Comparison of ENCODE assay signal across 9 mouse cellular contexts in the genomic region with DNA sequence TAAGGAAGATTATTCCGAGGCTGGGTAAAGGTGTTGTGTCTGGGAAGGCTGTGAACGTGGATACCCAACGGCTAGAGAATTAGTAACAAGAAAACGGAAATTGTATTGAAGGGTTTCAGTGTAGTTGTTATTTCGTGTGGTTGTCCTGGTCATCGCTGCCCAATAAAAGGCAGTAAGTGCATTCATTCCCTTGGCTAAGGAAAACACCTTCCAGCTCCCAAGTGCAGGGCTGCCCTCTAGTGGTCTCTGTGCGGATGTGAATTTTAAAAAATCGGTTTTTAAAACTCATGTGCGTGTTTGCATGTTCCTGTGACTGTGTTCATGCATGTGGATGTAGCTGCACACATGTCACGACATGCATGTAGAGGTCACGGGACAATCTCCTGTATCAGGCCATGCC.
A peak's percentile ranks its signal among the peaks of the same experiment; 100 is the strongest.
DNase-seq lines count a peak whose midpoint lies in the region; ATAC-seq and TF ChIP-seq lines count a peak whose summit lies in the region.
"Had no signal": no experiment of that assay in that cellular context is flagged by ENCODE, and none has a peak within 500 bp of the region (broad histone marks: within the 10 kb centered on the region; RNA-seq: fewer than 3 reads in every experiment).

No protein-coding gene starts in this region.

- TF ChIP-seq POLR2A in lung, adult 2 months (IDR thresholded peaks at IDR 0.05; ENCODE audit: borderline replicate concordance, extremely low read depth, low read depth, low read length) = no peak

- no peaks in the 10 kb centered on the region for H3K36me3 ChIP-seq in liver, embryonic 12.5 days
- H3K36me3 ChIP-seq: heart, embryonic 15.5 days had no signal

- 27% methylated on average over 11 of the region's 11 CpGs for WGBS in liver, embryonic 12.5 days (ENCODE audit: insufficient replicate concordance)
- WGBS in lung, adult 2 months = 20% methylated on average over 11 of the region's 11 CpGs

- H3K9ac ChIP-seq in liver, embryonic 12.5 days = no peak overlapping the region
- H3K9ac ChIP-seq: heart, embryonic 15.5 days had no signal

- no peak for ATAC-seq in CD4-positive, CD25-positive, alpha-beta regulatory T cell, adult 4 months
- ATAC-seq in liver, embryonic 12.5 days = no peak

- H3K4me1 ChIP-seq in liver, embryonic 12.5 days = no peaks in the 10 kb centered on the region
- peaks cover 4% of the 10 kb centered on the region; the same call in 1 of the 2 replicates for H3K4me1 ChIP-seq in lung, adult 2 months (ENCODE audit: control insufficient read depth, insufficient read depth, low read length)
- H3K4me1 ChIP-seq: heart, embryonic 15.5 days had no signal

- H3K4me2 ChIP-seq in liver, embryonic 12.5 days = no peak overlapping the region
- H3K4me2 ChIP-seq: heart, embryonic 15.5 days had no signal

- peak; percentile 85 for TF ChIP-seq CTCF in lung, adult 2 months (IDR thresholded peaks at IDR 0.05; ENCODE audit: insufficient read depth, low read length)

- no peak overlapping the region for H3K27ac ChIP-seq in liver, embryonic 12.5 days
- H3K27ac ChIP-seq: heart, embryonic 15.5 days had no signal

- no peaks in the 10 kb centered on the region for H3K27me3 ChIP-seq in liver, embryonic 12.5 days (replicated peaks)
- H3K27me3 ChIP-seq: heart, embryonic 15.5 days had no signal

- H3K4me3 ChIP-seq in liver, embryonic 12.5 days = no peak overlapping the region
- H3K4me3 ChIP-seq in lung, adult 2 months (replicated peaks; ENCODE audit: extremely low read depth, low read depth, low read length) = no peak overlapping the region
- H3K4me3 ChIP-seq: heart, embryonic 15.5 days had no signal

- peak; percentile 65 for DNase-seq in CD4-positive, CD25-positive, alpha-beta regulatory T cell, adult 2 months (ENCODE audit: low read depth, low spot score)
- peak; percentile 30 for DNase-seq in liver
- peak; percentile 42 for DNase-seq in c-Kit-positive CD71-negative TER-119-negative erythroid progenitor cells, embryonic 14.5 days (ENCODE audit: low read depth)
- DNase-seq in gastrocnemius, postnatal 14 days = peak; percentile 44
- DNase-seq in lung, adult 2 months = peak; percentile 27
- peak; percentile 44 for DNase-seq in skeletal muscle tissue, adult 2 months (ENCODE audit: low read depth, low spot score)

- H3K9me3 ChIP-seq in liver, embryonic 12.5 days (replicated peaks) = no peaks in the 10 kb centered on the region
- H3K9me3 ChIP-seq: heart, embryonic 15.5 days had no signal

- intact Hi-C loops in gastrocnemius, postnatal 14 days (cut with DNase I; ENCODE audit: low total_unique reads) = loop anchor here (5.0 kb wide), 1 partner anchor 80 kb away; no protein-coding TSS in a partner anchor
